Mouse (Mus musculus): Measurements from ENCODE around the gene Phox2a. TPM values are rescaled to one million over a fixed set of nuclear protein-coding genes. Genes with fewer than 3 reads are reported as not detected.
A peak's percentile ranks its signal among the peaks of the same experiment; 100 is the strongest.

The Phox2a gene
- total RNA-seq (2022), result 10 to 100 TPM; 26.7 to 57.2 (median 44.6) TPM

DNA sequence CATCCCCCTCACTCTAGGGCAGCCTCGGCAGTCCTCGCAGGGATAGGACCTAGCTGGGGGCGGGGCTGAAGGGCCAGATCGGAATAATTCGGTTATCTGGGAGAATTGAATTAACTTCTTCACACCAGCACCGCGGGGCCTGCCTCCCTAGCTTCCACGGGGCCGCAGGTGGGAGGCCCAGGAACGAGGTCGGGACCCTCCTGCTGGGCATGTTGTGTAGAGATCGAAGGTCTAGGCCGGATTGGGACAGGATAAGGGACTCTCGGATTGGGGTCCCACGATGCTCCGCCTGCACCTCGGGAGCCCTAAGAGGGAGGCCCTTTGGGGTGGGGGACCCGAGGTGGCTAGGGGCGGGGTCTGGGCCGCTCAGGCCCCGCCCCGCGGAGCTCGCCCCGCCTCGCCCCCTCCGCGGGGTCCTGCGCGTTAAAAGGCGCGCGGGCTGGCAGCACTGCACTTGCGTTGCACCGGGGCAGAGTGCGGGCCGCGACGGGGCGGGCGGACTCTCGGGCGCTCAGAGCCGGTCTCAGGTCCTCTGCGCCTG is at the start of gene Phox2a:
Phox2a (plus strand) TSS at position 453 of the 541 bp plus-strand sequence.
- DNase-seq, result no peak

DNA sequence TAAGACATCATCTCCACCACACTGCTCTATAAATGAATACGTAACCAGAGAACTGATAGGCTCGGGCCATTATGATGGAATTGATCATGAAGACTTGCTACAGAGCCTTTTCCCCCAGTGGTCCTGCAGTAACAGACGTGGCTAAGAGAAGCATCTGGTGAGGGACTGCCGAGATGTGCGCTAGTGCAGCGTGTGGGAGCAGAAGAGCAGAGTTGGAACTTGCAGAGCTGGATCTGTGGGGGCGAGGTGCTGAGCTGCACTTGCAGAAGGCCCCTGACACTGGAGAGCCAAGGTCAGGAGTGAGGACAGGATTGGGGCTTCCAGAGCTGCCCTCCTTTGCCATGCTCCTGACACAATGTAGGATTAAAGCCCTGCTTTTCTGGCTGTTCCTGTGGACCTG is 48.1 kb upstream of the Phox2a start:
- DNase-seq, result no peak

DNA sequence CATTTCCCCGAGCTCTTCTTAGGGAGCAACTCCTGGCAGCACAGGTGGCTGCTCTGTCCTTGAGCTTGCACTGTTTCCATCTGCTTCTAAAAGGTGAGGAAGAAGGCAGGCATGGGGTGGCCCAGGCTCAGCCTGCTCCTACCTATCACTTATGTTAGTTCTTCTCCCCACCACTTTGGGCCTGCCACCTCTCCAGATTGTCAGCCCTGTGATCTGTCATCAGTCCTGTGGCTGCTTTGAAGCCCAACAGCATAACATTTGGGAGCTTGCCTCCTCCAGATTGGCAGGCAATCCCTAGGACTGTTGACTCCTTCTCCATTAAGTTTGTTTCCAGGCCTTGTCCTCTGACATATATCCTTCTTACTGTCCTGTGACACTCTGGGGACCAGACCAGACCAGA is 46.5 kb upstream of the Phox2a start:
- DNase-seq, result no peak

DNA sequence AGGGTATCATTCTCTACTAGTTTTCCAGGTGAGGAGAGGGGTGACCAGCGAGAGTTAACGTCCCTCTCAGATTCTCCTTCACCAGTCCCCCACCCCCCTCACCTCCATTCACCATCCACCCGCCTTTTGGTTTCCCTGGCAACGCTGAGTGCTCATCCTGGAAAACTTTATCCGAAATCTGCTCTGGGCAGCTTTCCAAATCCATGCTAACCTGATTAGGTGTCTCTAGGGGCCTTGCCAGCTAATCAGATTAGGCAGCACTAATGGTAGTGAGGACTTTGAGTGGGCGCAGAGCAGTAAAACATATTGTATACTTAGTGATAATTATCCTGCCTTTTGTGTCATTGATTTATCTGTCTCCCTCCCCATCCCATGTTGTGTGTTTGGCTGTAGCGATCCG is 45.4 kb upstream of the Phox2a start:
- peak; percentile 39 for DNase-seq

GRCm38 (mm10) chr7:101777053-101777452 is 41.1 kb upstream of the Phox2a start:
- DNase-seq, result no peak

GRCm38 (mm10) chr7:101820295-101821030 is 2.4 kb downstream of the Phox2a start:
- no peak for DNase-seq

DNA sequence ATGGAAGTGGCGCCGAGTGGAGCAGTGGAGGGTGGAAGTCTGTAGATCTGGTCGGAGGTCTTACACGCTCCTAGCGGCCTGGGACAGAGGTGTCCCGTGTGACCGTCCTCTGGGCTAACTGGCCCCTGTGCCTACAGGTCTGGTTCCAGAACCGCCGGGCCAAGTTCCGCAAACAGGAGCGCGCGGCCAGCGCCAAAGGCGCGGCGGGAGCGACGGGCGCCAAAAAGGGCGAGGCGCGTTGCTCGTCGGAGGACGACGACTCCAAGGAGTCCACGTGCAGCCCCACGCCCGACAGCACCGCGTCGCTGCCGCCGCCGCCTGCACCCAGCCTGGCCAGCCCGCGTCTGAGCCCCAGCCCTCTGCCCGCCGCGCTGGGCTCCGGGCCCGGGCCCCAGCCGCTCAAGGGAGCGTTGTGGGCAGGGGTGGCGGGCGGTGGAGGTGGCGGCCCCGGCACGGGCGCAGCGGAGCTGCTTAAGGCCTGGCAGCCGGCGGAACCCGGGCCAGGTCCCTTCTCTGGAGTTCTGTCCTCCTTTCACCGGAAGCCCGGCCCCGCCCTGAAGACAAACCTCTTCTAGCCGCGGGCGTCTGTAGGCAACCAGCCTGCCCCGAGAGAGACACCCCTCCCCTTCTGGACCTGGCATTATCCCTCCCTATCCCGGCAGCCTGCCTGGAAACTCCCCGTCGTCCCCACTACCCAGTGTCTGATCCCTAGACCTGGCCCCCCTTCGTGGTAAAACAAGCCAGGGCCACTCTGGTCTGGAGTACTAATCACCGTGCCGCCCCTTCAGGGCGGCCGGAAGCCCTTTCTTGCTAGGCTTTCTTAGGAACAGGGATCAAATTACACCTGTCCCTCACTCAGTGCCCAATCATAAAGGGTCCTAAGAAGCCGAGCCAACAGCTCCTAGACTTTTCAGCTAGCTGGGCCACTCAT is 3.7 kb downstream of the Phox2a start:
- DNase-seq, result peak; percentile 43

DNA sequence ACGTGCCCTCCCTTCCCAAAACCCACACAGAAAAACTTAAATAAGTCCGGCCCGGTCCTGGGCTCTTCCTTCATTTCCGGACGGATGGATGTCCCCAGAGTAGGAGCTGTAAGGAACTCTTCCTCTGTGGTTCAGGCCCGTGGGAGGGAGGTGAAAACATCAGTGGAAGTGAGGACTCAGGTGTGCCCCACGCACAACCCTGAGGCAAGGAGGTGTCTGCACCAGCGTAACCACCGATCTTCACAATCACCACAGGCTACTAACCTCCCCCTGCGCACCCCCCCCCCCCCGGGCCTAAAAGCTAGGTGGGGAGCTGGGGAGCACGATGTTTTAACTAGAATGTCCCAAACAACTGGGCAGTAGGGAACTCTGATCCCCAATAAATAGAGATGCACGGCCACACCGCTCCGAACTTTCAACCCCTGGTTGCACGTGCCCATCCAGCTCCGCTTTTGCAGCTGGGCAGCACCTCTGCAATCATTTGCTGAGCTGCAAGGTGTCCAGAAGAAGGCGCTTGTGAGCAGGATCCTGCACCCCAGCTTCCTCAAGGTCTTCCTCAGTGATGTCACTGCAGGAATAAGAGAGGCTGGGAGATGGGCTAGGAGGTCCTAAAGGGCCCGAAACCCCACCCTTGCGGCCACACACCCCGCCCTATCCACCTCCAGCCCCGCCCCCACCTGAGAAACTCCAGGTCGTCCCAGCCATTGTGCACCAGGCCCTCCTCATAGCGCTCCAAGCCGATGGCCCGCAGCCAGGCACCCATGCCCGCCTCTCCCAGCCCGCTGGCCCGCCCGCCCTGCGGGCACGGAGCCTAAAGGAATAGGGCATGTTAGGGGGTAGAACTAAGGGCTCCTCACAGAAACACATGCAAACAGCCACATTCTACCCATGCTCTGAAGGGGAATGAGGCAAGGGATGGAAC is 5.0 kb downstream of the Phox2a start:
- peak; percentile 52 for DNase-seq

DNA sequence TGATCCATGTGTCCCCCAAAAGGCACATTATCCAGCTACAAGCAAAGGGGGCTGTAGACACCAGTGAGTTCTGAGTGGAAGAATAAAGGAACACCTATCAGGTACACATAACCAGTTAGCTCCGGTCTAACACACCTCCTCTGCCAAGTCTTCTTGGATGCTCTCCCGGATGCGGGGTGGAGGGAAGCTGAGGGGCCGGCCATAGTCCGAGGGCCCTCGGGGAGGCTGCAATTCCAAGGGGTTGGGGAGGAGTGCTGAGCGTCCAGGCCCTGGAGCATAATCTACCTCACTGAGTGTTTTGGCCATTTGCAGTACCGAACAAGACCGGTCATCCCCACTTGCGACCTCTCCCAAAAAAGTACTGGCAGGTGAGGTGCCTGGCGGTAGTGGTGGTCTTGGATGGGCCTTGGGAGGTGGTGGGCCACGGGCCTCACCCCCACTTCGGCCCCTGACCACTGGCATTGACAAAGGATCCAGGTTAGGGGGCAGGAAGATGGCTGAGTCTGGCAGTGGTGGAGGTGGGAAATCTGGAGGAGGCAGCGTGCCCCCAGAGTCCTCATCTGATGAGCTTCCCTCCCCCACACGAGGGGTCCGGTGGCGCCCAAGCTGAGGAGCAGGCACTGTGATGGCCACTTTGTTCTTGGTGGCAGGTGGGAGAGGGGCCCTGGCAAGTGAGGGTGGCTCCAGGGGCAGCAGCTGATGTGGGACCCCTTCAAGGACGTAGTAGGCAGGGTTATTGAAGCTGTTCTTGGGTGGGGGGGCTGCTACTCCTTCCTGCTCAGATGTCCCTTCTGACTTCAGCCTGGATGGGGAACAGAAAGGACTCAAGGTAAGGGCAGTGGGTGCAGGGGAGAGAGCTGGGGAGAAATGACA is 5.9 kb downstream of the Phox2a start:
- DNase-seq, result no peak

GRCm38 (mm10) chr7:101830373-101830772 is 12.3 kb downstream of the Phox2a start:
- DNase-seq, result no peak

DNA sequence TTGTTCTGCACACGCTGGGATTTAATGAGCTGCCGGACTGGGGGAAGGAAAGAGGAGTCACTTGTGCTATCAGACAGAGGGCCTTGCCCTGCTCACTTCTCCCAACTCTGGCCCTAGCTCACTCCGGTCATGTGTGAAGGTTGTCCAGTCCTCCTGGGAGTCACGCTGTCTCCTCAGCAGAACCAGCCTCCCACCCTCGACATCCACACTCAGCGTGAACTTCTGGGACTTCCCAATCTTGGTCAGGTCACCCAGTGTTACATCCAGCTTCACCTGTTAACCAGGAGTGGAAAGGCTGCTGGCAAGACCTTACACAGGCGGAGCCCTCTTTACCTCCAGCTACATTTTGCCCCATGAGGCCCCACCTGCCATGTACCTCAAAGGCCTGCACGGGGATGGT is 13.3 kb downstream of the Phox2a start:
- DNase-seq, result no peak

- DNase-seq, result no peak
Measured at GRCm38 (mm10) chr7:101832372-101832771, 14.3 kb downstream of the Phox2a start.

- no peak for DNase-seq
Measured at GRCm38 (mm10) chr7:101833352-101833751, 15.2 kb downstream of the Phox2a start.

DNA sequence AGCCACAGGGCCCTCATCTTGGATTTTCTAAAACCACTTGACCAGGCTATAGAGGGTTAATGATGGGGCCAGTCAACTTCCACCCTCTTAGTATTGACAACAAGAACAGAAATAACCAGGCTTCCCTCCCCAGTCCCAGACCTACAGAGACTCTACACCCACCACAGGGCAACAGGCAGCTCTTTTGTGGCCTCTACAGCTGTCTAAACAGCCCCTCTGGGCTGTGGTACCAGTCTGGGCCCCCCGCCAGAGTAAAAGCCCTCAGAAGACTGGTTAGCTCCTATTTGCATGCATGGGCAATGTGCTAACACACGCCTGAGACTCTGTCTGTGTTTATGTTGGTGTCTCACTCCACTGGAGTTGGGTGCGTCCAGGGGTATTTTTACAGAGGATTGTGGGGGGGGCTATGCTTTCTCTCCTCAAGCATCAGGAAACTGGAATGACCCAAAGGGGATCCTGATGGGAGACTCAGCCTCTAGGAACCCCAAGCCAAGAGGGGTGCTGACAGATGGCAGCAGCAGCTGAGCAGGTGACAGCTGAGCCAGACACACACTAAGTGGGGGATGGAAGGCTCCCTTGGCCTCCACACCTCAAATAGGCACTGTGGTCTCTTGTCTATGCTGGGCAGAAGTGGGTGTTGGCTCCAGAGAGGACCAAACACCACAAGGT is 15.9 kb downstream of the Phox2a start:
- no peak for DNase-seq

- no peak for DNase-seq
Measured at GRCm38 (mm10) chr7:101834903-101835302, 16.8 kb downstream of the Phox2a start.

DNA sequence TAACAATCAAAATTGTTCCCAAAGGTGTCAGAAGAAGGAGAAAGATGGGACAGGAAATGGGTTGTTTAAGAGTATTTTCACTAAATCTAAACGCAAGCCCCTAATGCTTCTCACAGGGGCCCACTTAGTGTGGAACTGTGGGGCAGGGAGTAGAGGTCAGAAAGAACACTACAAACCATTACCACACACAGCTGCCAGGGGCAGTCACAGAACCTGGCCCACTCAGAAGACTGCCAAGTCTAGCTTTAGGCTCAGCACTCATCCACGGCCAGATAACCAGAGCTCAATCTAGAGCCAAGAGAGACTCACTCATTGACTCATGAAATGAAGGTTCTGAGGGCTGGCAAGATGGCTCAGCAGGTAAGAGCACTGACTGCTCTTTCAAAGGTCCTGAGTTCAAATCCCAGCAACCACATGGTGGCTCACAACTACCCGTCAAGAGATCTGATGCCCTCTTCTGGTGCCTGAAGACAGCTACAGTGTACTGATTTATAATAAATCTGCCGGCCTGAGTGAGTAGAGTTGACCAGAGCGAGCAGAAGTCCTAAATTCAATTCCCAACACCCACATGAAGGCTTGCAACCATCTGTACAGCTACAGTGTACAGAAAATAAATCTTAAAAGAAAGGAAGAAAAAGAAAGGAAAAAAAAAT is 17.5 kb downstream of the Phox2a start:
- no peak for DNase-seq

DNA sequence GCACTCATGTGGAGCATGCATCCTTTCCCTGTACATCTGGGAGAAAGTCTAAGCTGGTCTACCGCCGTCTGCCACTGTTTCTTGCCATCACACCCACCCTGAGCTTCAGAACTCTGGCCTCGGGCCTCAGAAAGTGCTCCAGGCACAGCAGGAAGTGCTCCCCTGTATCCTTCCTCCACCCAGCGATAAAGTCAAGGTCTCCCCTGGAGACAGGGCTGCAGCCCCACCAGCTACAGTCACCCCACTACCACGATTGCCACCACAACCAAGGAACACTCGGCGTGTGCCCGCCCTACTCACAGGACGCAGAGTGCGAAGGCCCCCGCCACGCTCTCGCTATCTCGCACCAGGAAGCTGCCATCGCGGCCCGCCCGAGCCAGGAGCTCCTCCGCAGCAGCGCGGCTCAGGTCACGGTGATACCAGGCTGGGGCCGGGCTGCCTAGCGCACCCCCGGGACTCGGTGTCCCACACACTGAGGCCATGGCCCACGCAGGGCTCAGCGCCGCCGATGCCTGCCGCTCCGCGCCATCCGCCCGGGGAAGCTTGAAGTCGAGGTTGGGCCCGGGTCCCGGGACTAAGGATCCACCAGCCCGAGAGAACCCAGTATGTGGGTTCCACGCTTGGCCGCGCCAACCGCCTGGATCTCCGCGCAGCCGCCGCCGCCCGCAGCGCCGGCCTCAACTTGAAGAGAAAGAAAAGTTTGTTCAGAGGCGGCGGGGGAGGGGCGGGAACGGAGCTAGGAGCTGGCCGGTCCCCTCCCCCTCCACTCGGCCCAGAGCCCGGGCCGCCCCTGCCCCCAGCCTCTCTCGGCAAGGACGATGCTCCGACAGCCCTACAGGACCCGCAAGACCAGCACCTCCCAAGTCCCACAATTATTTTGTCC is 18.4 kb downstream of the Phox2a start:
- peak; percentile 41 for DNase-seq

DNA sequence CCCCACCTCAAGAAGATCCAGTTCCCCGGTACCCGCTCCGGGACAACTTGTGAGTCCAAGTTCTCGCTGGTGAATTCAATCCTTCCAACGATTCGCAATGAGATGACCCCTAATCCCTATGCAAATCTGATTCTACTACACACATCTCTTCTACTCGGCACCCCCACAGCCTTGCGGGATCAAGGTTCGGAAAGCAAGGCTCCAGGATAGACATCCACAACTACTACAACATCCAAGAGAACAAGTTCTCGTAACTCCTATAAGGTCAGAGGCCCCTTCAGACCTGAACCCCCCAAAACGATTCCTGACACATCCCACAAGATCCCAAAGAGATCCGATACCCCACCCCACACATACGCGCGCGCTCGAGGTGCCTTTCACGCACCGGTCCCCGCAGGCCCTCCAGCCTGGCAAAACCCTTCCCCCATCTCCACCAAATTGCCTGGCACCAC is 19.1 kb downstream of the Phox2a start:
- DNase-seq, result no peak

Data from adrenal gland, adult 8-10 months (tissue).